Mouse (Mus musculus): ENCODE results near the gene Tra2a. TPM values are rescaled to one million over a fixed set of nuclear protein-coding genes. Genes with fewer than 3 reads are reported as not detected.
"Not testable (repeated sequence)": the region's sequence is repeated elsewhere in the genome, so short reads cannot be mapped to it uniquely, and the experiment has no call there.

Gene Tra2a
- polyA plus RNA-seq, 1 experiment = 166 TPM

GRCm38 (mm10) chr6:49271815-49272214, 8.0 kb upstream of the Tra2a start:
- Histone ChIP-seq H3K27ac (ENCODE audit: control insufficient read depth, insufficient read depth, low read depth, low read length, poor library complexity) (no peak overlapping the region), H3K4me3 (replicated peaks; ENCODE audit: control insufficient read depth, low read depth, low read length) (no peak overlapping the region), H3K4me1 (ENCODE audit: control insufficient read depth, insufficient read depth, low read length) (no peaks in the 10 kb centered on the region)
- 70% methylated on average over 6 of the region's 6 CpGs for WGBS
- TF ChIP-seq POLR2A (IDR thresholded peaks at IDR 0.05; ENCODE audit: borderline replicate concordance, control insufficient read depth, low read depth, low read length) = no peak
- TF ChIP-seq CTCF (IDR thresholded peaks at IDR 0.05; ENCODE audit: control insufficient read depth, insufficient read depth, low read length) = no peak

- H3K4me1 ChIP-seq (ENCODE audit: control insufficient read depth, insufficient read depth, low read length) = no peaks in the 10 kb centered on the region
- TF ChIP-seq POLR2A (IDR thresholded peaks at IDR 0.05; ENCODE audit: borderline replicate concordance, control insufficient read depth, low read depth, low read length) (no peak), CTCF (IDR thresholded peaks at IDR 0.05; ENCODE audit: control insufficient read depth, insufficient read depth, low read length) (no peak)
- no peak overlapping the region for H3K27ac ChIP-seq (ENCODE audit: control insufficient read depth, insufficient read depth, low read depth, low read length, poor library complexity)
- H3K4me3 ChIP-seq (replicated peaks; ENCODE audit: control insufficient read depth, low read depth, low read length) = no peak overlapping the region
- 56% methylated on average over 11 of the region's 11 CpGs for WGBS
Measured at GRCm38 (mm10) chr6:49269923-49270322, 6.1 kb upstream of the Tra2a start.

- peak; percentile 91 for TF ChIP-seq CTCF (IDR thresholded peaks at IDR 0.05; ENCODE audit: control insufficient read depth, insufficient read depth, low read length)
- TF ChIP-seq POLR2A (IDR thresholded peaks at IDR 0.05; ENCODE audit: borderline replicate concordance, control insufficient read depth, low read depth, low read length) = no peak
- Histone ChIP-seq H3K4me1 (ENCODE audit: control insufficient read depth, insufficient read depth, low read length) (no peaks in the 10 kb centered on the region), H3K4me3 (replicated peaks; ENCODE audit: control insufficient read depth, low read depth, low read length) (no peak overlapping the region), H3K27ac (ENCODE audit: control insufficient read depth, insufficient read depth, low read depth, low read length, poor library complexity) (no peak overlapping the region)
- 20% methylated on average over 5 of the region's 5 CpGs for WGBS
Measured at GRCm38 (mm10) chr6:49269200-49269599, 5.4 kb upstream of the Tra2a start.

- Histone ChIP-seq H3K4me3 (replicated peaks; ENCODE audit: control insufficient read depth, low read depth, low read length) (no peak overlapping the region), H3K4me1 (ENCODE audit: control insufficient read depth, insufficient read depth, low read length) (no peaks in the 10 kb centered on the region), H3K27ac (ENCODE audit: control insufficient read depth, insufficient read depth, low read depth, low read length, poor library complexity) (no peak overlapping the region)
- TF ChIP-seq POLR2A (IDR thresholded peaks at IDR 0.05; ENCODE audit: borderline replicate concordance, control insufficient read depth, low read depth, low read length) = no peak
- no peak for TF ChIP-seq CTCF (IDR thresholded peaks at IDR 0.05; ENCODE audit: control insufficient read depth, insufficient read depth, low read length)
- WGBS = 77% methylated on average over 4 of the region's 4 CpGs
Measured at GRCm38 (mm10) chr6:49267686-49268085, 3.9 kb upstream of the Tra2a start.

GRCm38 (mm10) chr6:49265207-49265606, 1.4 kb upstream of the Tra2a start:
- WGBS = 74% methylated on average over 1 of the region's 1 CpGs
- H3K27ac ChIP-seq (ENCODE audit: control insufficient read depth, insufficient read depth, low read depth, low read length, poor library complexity); H3K4me1 ChIP-seq (ENCODE audit: control insufficient read depth, insufficient read depth, low read length); H3K4me3 ChIP-seq (replicated peaks; ENCODE audit: control insufficient read depth, low read depth, low read length): not testable (repeated sequence)

GRCm38 (mm10) chr6:49264446-49264845, 613 bp upstream of the Tra2a start:
- WGBS = 73% methylated on average over 7 of the region's 7 CpGs
- H3K4me3 ChIP-seq (replicated peaks; ENCODE audit: control insufficient read depth, low read depth, low read length); H3K27ac ChIP-seq (ENCODE audit: control insufficient read depth, insufficient read depth, low read depth, low read length, poor library complexity); H3K4me1 ChIP-seq (ENCODE audit: control insufficient read depth, insufficient read depth, low read length): not testable (repeated sequence)

GRCm38 (mm10) chr6:49263081-49263846, 569 bp downstream of the Tra2a start:
- under 1% methylated on average over 71 of the region's 71 CpGs for WGBS
- peak overlapping the region; percentile 99 for H3K27ac ChIP-seq (ENCODE audit: control insufficient read depth, insufficient read depth, low read depth, low read length, poor library complexity)
- TF ChIP-seq POLR2A (IDR thresholded peaks at IDR 0.05; ENCODE audit: borderline replicate concordance, control insufficient read depth, low read depth, low read length) (0 out of 2 replicates have a peak, but pooled peaks have one; percentile 21), CTCF (IDR thresholded peaks at IDR 0.05; ENCODE audit: control insufficient read depth, insufficient read depth, low read length) (no peak)
- no peaks in the 10 kb centered on the region; the same call in 1 of the 2 replicates for H3K4me1 ChIP-seq (ENCODE audit: control insufficient read depth, insufficient read depth, low read length)
- H3K4me3 ChIP-seq (replicated peaks; ENCODE audit: control insufficient read depth, low read depth, low read length) = peak overlapping the region; percentile 91

- 3% methylated on average over 9 of the region's 9 CpGs for WGBS
- no peak overlapping the region for H3K27ac ChIP-seq (ENCODE audit: control insufficient read depth, insufficient read depth, low read depth, low read length, poor library complexity)
- H3K4me1 ChIP-seq (ENCODE audit: control insufficient read depth, insufficient read depth, low read length) = peaks cover 1% of the 10 kb centered on the region; the same call in 1 of the 2 replicates
Measured at GRCm38 (mm10) chr6:49262421-49262820, 1.4 kb downstream of the Tra2a start.

GRCm38 (mm10) chr6:49259711-49260110, 4.1 kb downstream of the Tra2a start:
- TF ChIP-seq CTCF (IDR thresholded peaks at IDR 0.05; ENCODE audit: control insufficient read depth, insufficient read depth, low read length) = no peak
- TF ChIP-seq POLR2A (IDR thresholded peaks at IDR 0.05; ENCODE audit: borderline replicate concordance, control insufficient read depth, low read depth, low read length) = no peak
- H3K27ac ChIP-seq (ENCODE audit: control insufficient read depth, insufficient read depth, low read depth, low read length, poor library complexity) = no peak overlapping the region
- WGBS = 64% methylated on average over 5 of the region's 5 CpGs
- H3K4me1 ChIP-seq (ENCODE audit: control insufficient read depth, insufficient read depth, low read length) = peaks cover 1% of the 10 kb centered on the region; the same call in 1 of the 2 replicates
- H3K4me3 ChIP-seq (replicated peaks; ENCODE audit: control insufficient read depth, low read depth, low read length) = no peak overlapping the region

More at GRCm38 (mm10) chr6:49262421-49262820, 1.4 kb downstream of the Tra2a start:
- H3K4me3 ChIP-seq (replicated peaks; ENCODE audit: control insufficient read depth, low read depth, low read length) = peak overlapping the region; percentile 91
- TF ChIP-seq POLR2A (IDR thresholded peaks at IDR 0.05; ENCODE audit: borderline replicate concordance, control insufficient read depth, low read depth, low read length) = no peak
- TF ChIP-seq CTCF (IDR thresholded peaks at IDR 0.05; ENCODE audit: control insufficient read depth, insufficient read depth, low read length) = no peak
